Comparison of ENCODE assay signal across 9 mouse cellular contexts in the genomic region with DNA sequence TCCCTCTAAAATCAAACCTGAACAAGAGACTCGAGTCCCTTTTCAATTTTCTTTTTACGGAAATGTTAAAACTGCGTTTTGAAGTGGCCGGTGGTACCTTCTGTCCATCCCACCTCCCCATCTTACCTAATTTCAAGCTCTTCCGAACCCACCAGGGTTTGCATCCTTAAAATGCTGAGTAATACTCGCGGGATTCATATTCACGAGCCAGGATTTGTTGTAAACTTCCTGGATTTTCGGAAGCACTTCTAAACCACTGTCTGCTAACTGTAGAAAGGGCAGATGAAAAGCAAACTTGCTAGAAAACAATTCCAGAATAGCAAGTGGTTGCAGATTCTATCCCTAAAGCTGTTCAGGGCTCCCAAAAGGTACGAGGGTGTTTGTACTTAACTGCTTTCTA. TPM values are rescaled to one million over a fixed set of nuclear protein-coding genes. Genes with fewer than 3 reads are reported as not detected.
DNase-seq lines count a peak whose midpoint lies in the region; ATAC-seq and TF ChIP-seq lines count a peak whose summit lies in the region.
"Had no signal": no experiment of that assay in that cellular context is flagged by ENCODE, and none has a peak within 500 bp of the region (broad histone marks: within the 10 kb centered on the region; RNA-seq: fewer than 3 reads in every experiment).

TSS of gene Sall4 (minus strand) at position 362 of the 400 bp plus-strand sequence.

- peak within 1 kb of the TSS; percentile 61 for H3K4me3 ChIP-seq in heart, embryonic 12.5 days
- H3K4me3 ChIP-seq in G1E (ENCODE audit: low read depth, low read length): peak within 1 kb of the TSS; percentile 16; the same call in 1 of the 2 replicates
- H3K4me3 ChIP-seq in hindbrain, embryonic 12.5 days: peak within 1 kb of the TSS; percentile 59
- H3K4me3 ChIP-seq in midbrain, embryonic 10.5 days: peak within 1 kb of the TSS; percentile 95

- H3K9me3 ChIP-seq in heart, embryonic 12.5 days (replicated peaks): no peaks in the 10 kb centered on the region
- peaks cover 77% of the 10 kb centered on the region for H3K9me3 ChIP-seq in G1E (replicated peaks)
- no peaks in the 10 kb centered on the region for H3K9me3 ChIP-seq in hindbrain, embryonic 12.5 days (replicated peaks)
- H3K9me3 ChIP-seq in midbrain, embryonic 10.5 days (replicated peaks): no peaks in the 10 kb centered on the region

- H3K4me2 ChIP-seq in heart, embryonic 12.5 days: peak within 1 kb of the TSS; percentile 81
- H3K4me2 ChIP-seq in hindbrain, embryonic 12.5 days (replicated peaks): peak within 1 kb of the TSS; percentile 86

- TF ChIP-seq CTCF in G1E (IDR thresholded peaks at IDR 0.05; ENCODE audit: low read depth, low read length): no peak

- DNase-seq in heart, postnatal 10 days: no peak
- no peak for DNase-seq in G1E (ENCODE audit: low spot score)
- DNase-seq in midbrain, embryonic 10.5 days (ENCODE audit: low spot score): no peak
- DNase-seq in layer of hippocampus, postnatal 14 days (ENCODE audit: low spot score in 2 of 2): no peak
- DNase-seq in embryo, embryonic 11 days: no peak
- DNase-seq: lung, adult 18-20 months had no signal

- 10% methylated on average over 10 of the region's 10 CpGs for WGBS in heart, embryonic 12.5 days
- 14% methylated on average over 10 of the region's 10 CpGs for WGBS in hindbrain, embryonic 12.5 days
- 14% methylated on average over 10 of the region's 10 CpGs for WGBS in midbrain, embryonic 10.5 days

- intact Hi-C loops in heart, postnatal 10 days (cut with DNase I): loop anchor here (10.0 kb wide), 1 partner anchor 107 kb away; no protein-coding TSS in a partner anchor

- peaks cover 3% of the 10 kb centered on the region for H3K4me1 ChIP-seq in heart, embryonic 12.5 days (replicated peaks)
- no peaks in the 10 kb centered on the region for H3K4me1 ChIP-seq in G1E (ENCODE audit: insufficient read depth, low read depth, low read length)
- H3K4me1 ChIP-seq in hindbrain, embryonic 12.5 days: peaks cover 34% of the 10 kb centered on the region
- peaks cover 57% of the 10 kb centered on the region for H3K4me1 ChIP-seq in midbrain, embryonic 10.5 days

- H3K27ac ChIP-seq in heart, embryonic 12.5 days (ENCODE audit: poor library complexity, severe bottlenecking): peak within 1 kb of the TSS; percentile 73; the same call in 1 of the 2 replicates
- peak within 1 kb of the TSS; percentile 66 for H3K27ac ChIP-seq in hindbrain, embryonic 12.5 days
- peak within 1 kb of the TSS; percentile 98 for H3K27ac ChIP-seq in midbrain, embryonic 10.5 days (replicated peaks)

- peaks cover 36% of the 10 kb centered on the region for H3K27me3 ChIP-seq in heart, embryonic 12.5 days (replicated peaks)
- no peaks in the 10 kb centered on the region for H3K27me3 ChIP-seq in G1E (ENCODE audit: insufficient read depth, low read length)
- H3K27me3 ChIP-seq in hindbrain, embryonic 12.5 days: peaks cover 47% of the 10 kb centered on the region
- H3K27me3 ChIP-seq in midbrain, embryonic 10.5 days (ENCODE audit: low read depth, poor library complexity, severe bottlenecking): peaks cover 31% of the 10 kb centered on the region

- H3K36me3 ChIP-seq in heart, embryonic 12.5 days: no peaks in the 10 kb centered on the region
- no peaks in the 10 kb centered on the region for H3K36me3 ChIP-seq in G1E (replicated peaks)
- no peaks in the 10 kb centered on the region for H3K36me3 ChIP-seq in hindbrain, embryonic 12.5 days
- no peaks in the 10 kb centered on the region for H3K36me3 ChIP-seq in midbrain, embryonic 10.5 days

- H3K9ac ChIP-seq in heart, embryonic 12.5 days: peak within 1 kb of the TSS; percentile 73
- H3K9ac ChIP-seq in hindbrain, embryonic 12.5 days: peak within 1 kb of the TSS; percentile 65

- ATAC-seq in heart, embryonic 12.5 days (ENCODE audit: insufficient number of reproducible peaks, low FRiP score): no peak
- no peak for ATAC-seq in G1E (ENCODE audit: extremely low read depth, insufficient number of reproducible peaks, low FRiP score, poor library complexity, severe bottlenecking)
- no peak for ATAC-seq in hindbrain, embryonic 12.5 days (ENCODE audit: low FRiP score)
- no peak for ATAC-seq in cerebellum, adult (ENCODE audit: insufficient number of reproducible peaks, low FRiP score, low TSS enrichment)

RNA-seq across cellular contexts. Expression of gene Sall4, which starts in this region (rescaled TPM):
- polyA plus RNA-seq in heart, embryonic 12.5 days (2016; fragmentation: Nextera tagmentation; extraction: Ambion mirVana): 3.9 and 5.4 TPM in 2 replicates
- total RNA-seq in heart, postnatal 10 days (2021): 1 to 10 TPM; 1.7 to 2.3 TPM
- not detected in 2 replicates for total RNA-seq in G1E (2014; fragmentation: Nextera tagmentation)
- 0.06 and 0.11 TPM in 2 replicates for total RNA-seq in G1E (2017)
- polyA plus RNA-seq in G1E (2012): not detected in 2 replicates
- 2.3 and 3.2 TPM in 2 replicates for polyA plus RNA-seq in hindbrain, embryonic 12.5 days (2016; fragmentation: Nextera tagmentation; extraction: Ambion mirVana)
- 53.9 and 74.3 TPM in 2 replicates for polyA plus RNA-seq in midbrain, embryonic 10.5 days (2016; fragmentation: Nextera tagmentation; extraction: Ambion mirVana)
- under 1 TPM; 0.19 to 0.41 TPM for total RNA-seq in layer of hippocampus, postnatal 14 days (2021)

Comparison
In these comparisons a context has a peak if more than half of its experiments do, and no peak if none do; other contexts are left out.
1. H3K4me3 ChIP-seq: peak in every context shown above with its lines; median percentile 95 in midbrain, embryonic 10.5 days; 61 in heart, embryonic 12.5 days; 59 in hindbrain, embryonic 12.5 days; 16 in G1E.